Mouse (Mus musculus) kidney, adult 9 months (tissue): ENCODE measurements around the gene Elf5.
A peak's percentile ranks its signal among the peaks of the same experiment; 100 is the strongest.

Experiments
- DNase-seq: peaks from one replicate; pipeline ENCODE4 v3.0.0; 2022

The Elf5 gene

GRCm38 (mm10) chr2:103411348-103411747 lies at the start of gene Elf5:
Gene Elf5, plus strand, starts transcription at chr2:103411688.
- no peak for DNase-seq

- DNase-seq: no peak
Measured at GRCm38 (mm10) chr2:103372541-103372940, 38.9 kb upstream of the Elf5 start.

- DNase-seq: peak; percentile 28
Measured at GRCm38 (mm10) chr2:103379502-103380160, 31.9 kb upstream of the Elf5 start.

GRCm38 (mm10) chr2:103382174-103382573 lies 29.3 kb upstream of the Elf5 start:
- no peak for DNase-seq

GRCm38 (mm10) chr2:103387881-103388280 lies 23.6 kb upstream of the Elf5 start:
- DNase-seq: no peak

DNA sequence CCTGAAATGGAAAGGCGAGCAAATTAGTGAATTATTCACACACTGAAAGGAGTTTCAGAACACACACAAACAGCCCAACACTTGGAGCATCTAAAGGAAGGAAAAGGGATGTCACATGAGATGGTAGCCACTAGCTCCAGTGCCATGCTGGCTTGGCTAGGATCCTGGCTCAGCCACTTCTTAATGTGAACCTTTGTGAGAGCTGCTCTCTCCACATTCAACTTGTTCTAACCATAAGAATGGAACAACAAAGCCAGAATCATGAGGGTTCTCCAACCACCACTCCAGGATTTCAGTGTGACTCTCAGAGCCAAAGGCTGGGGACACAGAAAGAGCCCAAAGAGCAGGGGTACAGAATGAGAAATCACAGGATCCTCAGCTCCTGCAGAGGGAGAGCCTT lies 23.2 kb upstream of the Elf5 start:
- DNase-seq: no peak

GRCm38 (mm10) chr2:103390086-103390988 lies 21.2 kb upstream of the Elf5 start:
- no peak for DNase-seq

- DNase-seq: no peak
Measured at GRCm38 (mm10) chr2:103391626-103392025, 19.9 kb upstream of the Elf5 start.

DNA sequence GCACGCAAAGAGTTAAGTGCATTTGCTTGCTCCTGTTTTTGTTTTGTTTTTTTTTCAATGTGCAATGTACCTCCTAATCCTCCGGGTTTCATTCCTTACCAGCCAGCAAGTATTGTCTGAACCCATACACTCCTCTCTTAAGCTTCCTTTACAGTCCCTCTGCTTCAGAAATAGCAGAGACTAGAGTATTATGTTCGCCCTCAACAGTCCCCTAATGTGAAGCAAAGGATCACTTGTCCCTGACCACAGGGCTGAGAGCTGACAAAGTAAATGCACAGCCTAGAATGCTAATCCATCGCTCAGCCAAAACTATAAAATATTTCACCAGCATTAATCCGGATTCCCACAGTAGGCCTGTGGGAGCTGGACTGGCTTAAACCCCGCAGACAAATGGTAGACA lies 13.4 kb upstream of the Elf5 start:
- no peak for DNase-seq

DNA sequence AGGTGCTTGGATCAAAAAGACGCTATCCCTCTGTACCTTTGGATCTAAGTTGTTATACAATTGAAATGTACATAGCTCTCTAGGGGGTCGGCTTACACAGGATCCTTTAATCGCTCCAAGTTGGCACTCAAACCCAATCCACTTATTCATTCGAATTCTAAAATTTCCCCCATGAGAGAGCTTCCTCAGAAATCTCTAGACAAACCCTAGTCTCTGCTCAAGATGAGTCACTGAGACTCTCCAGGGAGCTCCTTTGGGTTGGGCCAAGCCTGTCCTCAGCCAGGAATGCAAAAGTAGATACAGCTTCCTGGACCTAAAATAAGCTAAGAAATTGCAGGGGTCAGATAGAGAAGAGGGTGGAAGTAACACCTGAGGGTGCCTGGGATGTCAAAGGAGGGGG lies 10.8 kb upstream of the Elf5 start:
- no peak for DNase-seq

- no peak for DNase-seq
Measured at GRCm38 (mm10) chr2:103406239-103406638, 5.2 kb upstream of the Elf5 start.

DNA sequence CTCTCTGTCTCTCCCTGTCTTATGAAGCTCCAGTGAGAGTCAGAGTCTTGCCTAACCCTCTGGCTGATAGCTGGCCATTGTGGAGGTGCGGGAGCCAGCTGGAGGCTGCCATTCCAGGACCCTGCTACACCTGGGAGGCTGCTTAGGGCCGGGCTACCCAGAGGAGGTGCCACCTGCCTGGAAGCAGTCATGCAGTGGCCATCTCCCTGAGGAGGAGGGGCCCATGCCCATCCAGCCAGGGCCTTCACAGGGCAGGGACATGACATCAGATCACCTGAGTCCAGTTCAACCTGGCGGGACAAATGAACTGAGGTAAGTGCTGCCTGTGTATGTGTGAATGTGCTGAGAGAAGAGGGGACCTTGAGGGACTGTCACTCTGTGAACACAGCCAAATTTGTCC lies 328 bp downstream of the Elf5 start:
- DNase-seq: no peak

GRCm38 (mm10) chr2:103413381-103413780 lies 1.9 kb downstream of the Elf5 start:
- DNase-seq: no peak

DNA sequence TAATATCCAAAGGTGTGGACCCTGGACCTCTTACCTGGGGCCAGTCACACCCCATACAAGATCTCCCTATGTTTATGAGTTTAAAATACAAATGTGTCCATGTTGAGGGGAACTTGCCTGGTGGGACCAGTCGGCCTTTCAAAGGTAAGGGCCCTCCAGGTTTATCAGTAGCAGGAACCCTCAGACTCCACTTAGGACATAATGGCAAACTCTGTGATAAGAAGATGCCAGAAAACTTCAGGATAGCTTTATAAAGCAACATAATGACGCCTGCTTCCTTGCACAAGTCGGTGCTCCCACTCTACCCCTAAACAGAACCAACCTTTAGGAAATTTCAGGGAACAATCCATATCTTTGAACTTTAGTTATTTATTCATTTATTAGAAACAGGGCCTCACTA lies 4.3 kb downstream of the Elf5 start:
- DNase-seq: no peak

- no peak for DNase-seq
Measured at GRCm38 (mm10) chr2:103420650-103421507, 9.4 kb downstream of the Elf5 start.

GRCm38 (mm10) chr2:103423884-103424283 lies 12.4 kb downstream of the Elf5 start:
- DNase-seq: no peak

GRCm38 (mm10) chr2:103424349-103425026 lies 13.0 kb downstream of the Elf5 start:
- DNase-seq: peak; percentile 60

- no peak for DNase-seq
Measured at GRCm38 (mm10) chr2:103425456-103426063, 14.1 kb downstream of the Elf5 start.

GRCm38 (mm10) chr2:103428356-103428755 lies 16.9 kb downstream of the Elf5 start:
- DNase-seq: no peak

- peak; percentile 75 for DNase-seq
Measured at GRCm38 (mm10) chr2:103430712-103431111, 19.2 kb downstream of the Elf5 start.

DNA sequence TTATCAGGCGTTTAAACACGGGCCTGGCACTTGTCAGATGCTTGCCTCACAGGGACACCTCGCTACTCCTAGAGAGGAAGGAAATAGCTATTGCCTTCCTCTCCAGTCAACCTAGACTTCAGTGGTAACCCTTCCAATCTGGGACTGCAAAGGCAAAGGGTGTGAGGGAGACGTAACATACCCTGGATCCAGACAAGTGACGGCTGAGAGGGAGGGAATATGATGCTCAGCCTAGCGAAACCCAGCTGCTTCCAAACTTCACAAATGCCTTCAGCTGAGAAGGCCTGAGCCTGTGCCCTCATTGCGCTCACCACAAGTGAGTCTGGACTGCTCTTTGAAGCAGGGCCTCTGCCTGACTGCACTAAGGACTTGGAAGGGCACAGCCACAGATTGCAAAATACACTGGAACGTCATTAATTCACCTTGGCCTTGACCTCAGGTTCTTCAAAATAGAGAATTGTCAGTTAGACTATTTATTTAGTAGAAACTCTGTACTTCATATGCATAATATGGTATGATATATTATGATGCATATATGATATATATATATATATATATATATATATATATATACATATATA lies 21.3 kb downstream of the Elf5 start:
- DNase-seq: no peak

GRCm38 (mm10) chr2:103435110-103435509 lies 23.6 kb downstream of the Elf5 start:
- peak; percentile 38 for DNase-seq
